Mouse (Mus musculus): ENCODE measurements around the gene Fhit. TPM values are rescaled to one million over a fixed set of nuclear protein-coding genes. Genes with fewer than 3 reads are reported as not detected.

The Fhit gene
- polyA plus RNA-seq, 1 experiment from 2014 or later, result 6.8 TPM

GRCm38 (mm10) chr14:10481370-10481769 lies 680.5 kb downstream of the Fhit start:
- Histone ChIP-seq H3K4me2 (no peak overlapping the region), H3K9ac (no peak overlapping the region), H3K9me3 (no peaks in the 10 kb centered on the region), H3K4me3 (no peak overlapping the region), H3K4me1 (no peaks in the 10 kb centered on the region), H3K36me3 (no peaks in the 10 kb centered on the region), H3K27me3 (no peaks in the 10 kb centered on the region), H3K27ac (no peak overlapping the region)
- 81% methylated on average over 2 of the region's 2 CpGs for whole genome bisulfite sequencing
- ATAC-seq (ENCODE audit: insufficient number of reproducible peaks, insufficient read depth, low FRiP score, low TSS enrichment, low read depth), result no peak

DNA sequence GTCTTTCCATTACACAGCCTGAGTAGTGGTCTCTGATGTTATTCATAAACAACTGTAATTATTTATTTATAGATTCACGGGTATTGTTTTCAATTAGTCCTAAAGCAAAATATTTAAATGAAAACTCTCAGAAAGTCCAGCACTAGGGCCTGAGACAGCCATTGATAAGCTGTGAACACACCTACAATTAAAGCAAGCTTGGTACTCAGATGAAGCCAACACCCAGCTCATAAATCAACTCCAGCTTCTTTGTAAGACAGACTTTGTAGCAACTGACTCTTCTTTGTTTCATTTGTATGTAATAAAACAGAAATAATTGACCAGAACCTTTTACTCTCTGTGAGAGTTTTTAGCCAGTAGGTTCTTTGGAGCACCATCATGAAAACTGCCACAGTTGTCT lies 681.2 kb downstream of the Fhit start:
- no peak for ATAC-seq (ENCODE audit: insufficient number of reproducible peaks, insufficient read depth, low FRiP score, low TSS enrichment, low read depth)
- Histone ChIP-seq H3K9ac (no peak overlapping the region), H3K27me3 (no peaks in the 10 kb centered on the region), H3K27ac (no peak overlapping the region), H3K9me3 (no peaks in the 10 kb centered on the region), H3K4me2 (no peak overlapping the region), H3K4me3 (no peak overlapping the region), H3K4me1 (no peaks in the 10 kb centered on the region), H3K36me3 (no peaks in the 10 kb centered on the region)
- WGBS, result 64% methylated on average over 1 of the region's 1 CpGs

DNA sequence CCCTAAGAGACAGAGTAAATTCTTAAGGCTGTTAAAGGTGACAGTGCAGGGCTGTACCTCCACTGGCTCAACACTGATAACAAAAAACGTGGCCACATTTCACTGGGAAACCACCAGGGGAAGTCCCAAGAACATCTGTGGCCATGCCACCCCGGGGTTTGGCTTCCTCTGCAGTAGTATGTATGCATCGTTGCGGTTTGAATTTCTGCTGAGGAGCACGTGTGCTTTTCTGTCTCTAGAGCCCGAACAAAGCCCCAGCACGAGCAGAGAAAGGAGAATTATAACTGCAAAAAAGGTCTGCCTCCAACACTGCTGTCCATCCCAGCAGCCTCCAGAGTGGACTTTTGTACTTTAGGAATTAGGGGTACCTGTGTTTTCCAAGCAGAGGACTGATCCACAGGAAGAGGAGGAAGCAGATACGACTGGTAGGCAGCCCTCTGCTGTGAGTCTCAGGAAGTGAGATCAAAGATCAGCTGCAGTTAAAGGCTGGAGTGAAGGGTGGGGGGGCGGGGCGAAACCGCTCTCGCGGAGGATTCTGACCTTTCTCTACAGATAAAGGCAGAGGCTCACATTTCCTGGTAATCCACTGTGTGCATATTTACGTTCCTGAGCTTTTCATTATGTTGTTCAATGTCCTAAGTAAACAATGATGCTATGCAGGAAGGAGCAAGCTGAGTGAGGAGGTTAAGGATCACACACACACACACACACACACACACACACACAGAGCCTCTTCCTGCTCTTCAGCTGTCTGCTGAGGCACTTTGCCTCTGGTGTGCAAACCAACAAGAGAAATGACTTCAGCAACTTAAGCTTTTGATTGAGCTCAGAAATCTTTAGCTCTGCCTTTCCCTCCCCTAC lies 708.6 kb downstream of the Fhit start:
- H3K4me1 ChIP-seq, result peaks cover 15% of the 10 kb centered on the region
- no peaks in the 10 kb centered on the region for H3K27me3 ChIP-seq
- H3K9ac ChIP-seq, result peak overlapping the region; percentile 49
- 0 out of 2 replicates have a peak, but pooled peaks have one; percentile 43 for ATAC-seq (ENCODE audit: insufficient number of reproducible peaks, insufficient read depth, low FRiP score, low TSS enrichment, low read depth)
- H3K4me3 ChIP-seq, result peak overlapping the region; percentile 25
- no peaks in the 10 kb centered on the region for H3K36me3 ChIP-seq
- H3K27ac ChIP-seq, result peak overlapping the region; percentile 29
- peak overlapping the region; percentile 53 for H3K4me2 ChIP-seq
- 5% methylated on average over 14 of the region's 14 CpGs for WGBS
- H3K9me3 ChIP-seq, result no peaks in the 10 kb centered on the region

DNA sequence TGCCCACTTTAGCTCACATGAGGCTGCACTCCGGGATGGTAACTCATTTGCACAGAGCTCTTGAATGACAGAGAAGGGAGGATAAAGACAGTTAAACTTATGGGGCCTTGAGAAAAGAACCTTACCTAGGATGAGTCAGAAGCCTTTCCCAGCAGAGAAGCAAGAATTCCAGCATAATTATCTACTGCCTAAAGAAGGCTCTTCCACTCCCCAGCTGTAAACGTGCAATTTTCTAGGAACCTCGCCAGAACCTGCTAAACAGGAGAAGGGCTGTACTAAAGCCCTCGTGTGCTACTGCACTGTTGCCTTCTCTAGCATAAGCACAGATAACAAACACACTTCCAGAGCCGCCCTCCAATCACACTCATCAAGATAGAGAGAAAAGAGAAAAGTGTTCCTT lies 709.6 kb downstream of the Fhit start:
- Histone ChIP-seq H3K9ac (no peak overlapping the region), H3K9me3 (no peaks in the 10 kb centered on the region), H3K4me2 (no peak overlapping the region), H3K27ac (no peak overlapping the region), H3K4me1 (peaks cover 15% of the 10 kb centered on the region), H3K27me3 (no peaks in the 10 kb centered on the region), H3K4me3 (no peak overlapping the region), H3K36me3 (no peaks in the 10 kb centered on the region)
- 64% methylated on average over 5 of the region's 5 CpGs for WGBS
- ATAC-seq (ENCODE audit: insufficient number of reproducible peaks, insufficient read depth, low FRiP score, low TSS enrichment, low read depth), result no peak

DNA sequence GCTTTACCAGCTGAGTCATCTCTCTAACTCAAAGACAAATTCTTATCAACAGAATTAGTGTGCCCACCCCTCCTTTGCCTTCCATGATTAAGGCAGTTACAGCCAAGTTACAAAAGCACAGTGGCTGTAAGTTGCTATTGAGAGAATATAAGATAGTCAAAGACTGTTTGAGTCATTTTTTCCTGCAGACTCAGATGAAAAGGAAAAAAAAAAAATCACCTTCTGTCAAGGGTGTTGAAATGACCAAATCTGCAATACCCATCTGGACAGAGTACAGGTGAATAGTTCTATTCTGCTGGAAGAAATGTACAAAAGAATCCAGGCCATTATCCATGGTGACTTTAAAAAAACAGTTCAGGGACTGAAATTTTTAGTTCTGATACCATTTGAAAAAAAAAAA lies 716.5 kb downstream of the Fhit start:
- no peaks in the 10 kb centered on the region for H3K9me3 ChIP-seq
- ATAC-seq (ENCODE audit: insufficient number of reproducible peaks, insufficient read depth, low FRiP score, low TSS enrichment, low read depth), result no peak
- H3K4me2 ChIP-seq, result no peak overlapping the region
- no peaks in the 10 kb centered on the region for H3K27me3 ChIP-seq
- no peak overlapping the region for H3K4me3 ChIP-seq
- no peaks in the 10 kb centered on the region for H3K4me1 ChIP-seq
- H3K27ac ChIP-seq, result no peak overlapping the region
- no peak overlapping the region for H3K9ac ChIP-seq
- H3K36me3 ChIP-seq, result no peaks in the 10 kb centered on the region

DNA sequence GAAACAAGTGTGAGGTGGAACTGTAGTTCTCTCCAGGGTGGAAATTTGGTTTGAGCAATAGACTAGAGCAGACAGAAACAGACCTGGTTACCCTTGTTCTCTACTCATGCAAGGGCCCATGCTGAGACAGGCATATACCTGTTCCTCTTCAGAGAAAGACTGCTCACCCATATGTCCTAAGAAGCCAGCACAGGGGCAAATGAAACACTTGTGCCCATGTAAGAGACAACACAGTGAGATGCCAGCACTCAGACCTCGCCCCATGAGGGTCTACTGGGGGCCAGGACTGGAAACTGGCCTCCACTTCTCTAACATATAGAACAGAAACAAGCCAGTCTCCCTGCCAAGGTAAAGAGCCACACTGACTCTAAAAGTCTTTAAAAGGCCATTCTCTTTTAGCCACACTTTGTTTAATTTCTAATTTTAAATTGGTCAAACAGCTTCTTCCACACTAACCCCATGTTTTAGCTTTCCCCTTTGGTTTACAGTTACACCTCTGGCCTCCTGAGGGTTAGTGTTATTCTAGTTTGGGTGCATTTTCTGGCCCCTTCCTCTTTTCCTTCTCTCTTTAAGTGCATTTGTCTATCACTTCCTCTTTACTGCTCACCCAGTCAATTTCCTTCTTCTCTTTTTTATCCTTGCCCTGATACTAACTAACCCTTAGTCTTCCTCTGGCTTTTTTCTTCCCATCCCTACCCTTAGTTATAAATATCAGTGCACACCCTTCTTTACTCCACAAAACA lies 722.7 kb downstream of the Fhit start:
- no peaks in the 10 kb centered on the region for H3K9me3 ChIP-seq
- 74% methylated on average over 1 of the region's 1 CpGs for WGBS
- ATAC-seq (ENCODE audit: insufficient number of reproducible peaks, insufficient read depth, low FRiP score, low TSS enrichment, low read depth), result no peak
- no peaks in the 10 kb centered on the region for H3K27me3 ChIP-seq
- no peak overlapping the region for H3K4me3 ChIP-seq
- no peak overlapping the region for H3K4me2 ChIP-seq
- no peaks in the 10 kb centered on the region for H3K4me1 ChIP-seq
- H3K27ac ChIP-seq, result no peak overlapping the region
- H3K36me3 ChIP-seq, result no peaks in the 10 kb centered on the region
- no peak overlapping the region for H3K9ac ChIP-seq

DNA sequence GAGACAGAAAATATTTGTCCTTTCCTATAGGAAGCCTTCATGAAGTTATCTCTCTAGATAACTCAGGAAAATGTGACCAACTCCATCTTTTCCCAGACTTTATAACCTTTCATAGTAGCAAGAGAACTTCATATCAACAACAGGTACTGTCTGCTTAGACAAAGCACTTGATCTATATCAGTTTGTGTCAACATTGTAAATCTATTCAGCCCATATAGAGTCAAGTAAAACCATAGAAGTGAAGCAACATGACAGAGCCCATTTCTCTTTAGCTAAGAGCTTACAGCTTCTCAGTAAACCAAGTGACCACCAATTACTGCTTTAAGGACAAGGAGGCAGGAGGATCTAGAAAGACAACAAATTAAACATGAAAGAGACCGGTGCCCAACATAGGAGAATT lies 725.6 kb downstream of the Fhit start:
- no peak for ATAC-seq (ENCODE audit: insufficient number of reproducible peaks, insufficient read depth, low FRiP score, low TSS enrichment, low read depth)
- Histone ChIP-seq H3K36me3 (no peaks in the 10 kb centered on the region), H3K4me3 (no peak overlapping the region), H3K4me2 (no peak overlapping the region), H3K9me3 (no peaks in the 10 kb centered on the region), H3K27me3 (no peaks in the 10 kb centered on the region), H3K27ac (no peak overlapping the region), H3K9ac (no peak overlapping the region), H3K4me1 (no peaks in the 10 kb centered on the region)
- 91% methylated on average over 1 of the region's 1 CpGs for WGBS

DNA sequence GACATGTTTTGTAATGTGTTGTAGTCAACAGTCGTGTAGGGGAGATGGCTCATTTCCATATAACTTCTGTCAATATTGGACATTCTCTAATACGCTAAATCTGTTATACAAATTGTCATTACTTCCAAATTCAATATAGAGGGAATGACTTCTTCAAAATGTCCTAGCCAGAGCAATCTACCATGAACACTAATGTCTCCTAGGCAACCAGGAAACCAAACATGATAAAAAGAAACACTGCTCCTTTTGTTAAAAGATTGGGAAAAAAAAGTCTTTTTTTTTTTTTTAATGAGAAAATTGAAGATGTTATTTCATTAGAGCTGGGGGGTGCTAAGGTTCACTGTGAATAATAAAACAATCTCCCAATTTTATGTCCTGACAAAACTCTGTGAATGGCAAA lies 729.3 kb downstream of the Fhit start:
- H3K4me3 ChIP-seq, result no peak overlapping the region
- no peaks in the 10 kb centered on the region for H3K27me3 ChIP-seq
- H3K9ac ChIP-seq, result no peak overlapping the region
- no peak overlapping the region for H3K27ac ChIP-seq
- H3K4me2 ChIP-seq, result no peak overlapping the region
- no peaks in the 10 kb centered on the region for H3K4me1 ChIP-seq
- H3K9me3 ChIP-seq, result no peaks in the 10 kb centered on the region
- ATAC-seq (ENCODE audit: insufficient number of reproducible peaks, insufficient read depth, low FRiP score, low TSS enrichment, low read depth), result no peak
- no peaks in the 10 kb centered on the region for H3K36me3 ChIP-seq
- 88% methylated on average over 2 of the region's 2 CpGs for WGBS

DNA sequence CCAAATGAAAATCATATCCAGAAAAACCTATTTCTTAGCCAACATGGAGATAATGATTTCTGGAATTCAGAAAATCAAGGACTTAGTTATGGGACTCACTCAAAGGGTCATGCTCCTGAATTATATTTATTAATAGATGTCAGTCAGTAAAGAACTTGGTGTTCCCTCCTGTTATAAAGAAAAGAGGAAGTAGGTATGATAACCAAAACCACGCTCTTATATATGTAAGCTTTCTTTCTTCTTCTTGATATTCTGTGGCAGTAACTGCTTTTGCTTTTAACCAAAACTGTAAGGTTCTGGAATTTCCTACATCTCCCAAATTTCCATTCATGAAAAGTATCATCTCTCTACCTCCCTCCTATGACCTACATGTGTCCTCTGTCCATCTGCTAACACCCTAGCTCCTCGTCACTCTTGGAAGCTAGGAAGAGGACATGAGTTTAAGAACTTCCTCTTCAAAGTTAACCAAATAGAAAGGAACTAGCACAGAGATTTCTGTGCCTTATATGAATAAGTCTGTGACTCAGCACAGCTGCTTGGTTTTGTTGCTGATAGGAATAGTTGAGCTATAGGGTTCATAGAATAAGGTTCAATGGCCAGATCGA lies 731.3 kb downstream of the Fhit start:
- H3K36me3 ChIP-seq, result no peaks in the 10 kb centered on the region
- H3K9me3 ChIP-seq, result no peaks in the 10 kb centered on the region
- H3K9ac ChIP-seq, result no peak overlapping the region
- H3K4me1 ChIP-seq, result no peaks in the 10 kb centered on the region
- no peak overlapping the region for H3K4me3 ChIP-seq
- H3K27me3 ChIP-seq, result no peaks in the 10 kb centered on the region
- ATAC-seq (ENCODE audit: insufficient number of reproducible peaks, insufficient read depth, low FRiP score, low TSS enrichment, low read depth), result no peak
- no peak overlapping the region for H3K4me2 ChIP-seq
- no peak overlapping the region for H3K27ac ChIP-seq
- WGBS, result 87% methylated on average over 3 of the region's 3 CpGs

- Histone ChIP-seq H3K4me3 (no peak overlapping the region), H3K9me3 (no peaks in the 10 kb centered on the region), H3K36me3 (no peaks in the 10 kb centered on the region), H3K4me2 (no peak overlapping the region), H3K27ac (no peak overlapping the region), H3K9ac (no peak overlapping the region), H3K4me1 (no peaks in the 10 kb centered on the region), H3K27me3 (no peaks in the 10 kb centered on the region)
- ATAC-seq (ENCODE audit: insufficient number of reproducible peaks, insufficient read depth, low FRiP score, low TSS enrichment, low read depth), result no peak
- 68% methylated on average over 3 of the region's 3 CpGs for WGBS
Observed at GRCm38 (mm10) chr14:10423499-10423898, 738.3 kb downstream of the Fhit start.

DNA sequence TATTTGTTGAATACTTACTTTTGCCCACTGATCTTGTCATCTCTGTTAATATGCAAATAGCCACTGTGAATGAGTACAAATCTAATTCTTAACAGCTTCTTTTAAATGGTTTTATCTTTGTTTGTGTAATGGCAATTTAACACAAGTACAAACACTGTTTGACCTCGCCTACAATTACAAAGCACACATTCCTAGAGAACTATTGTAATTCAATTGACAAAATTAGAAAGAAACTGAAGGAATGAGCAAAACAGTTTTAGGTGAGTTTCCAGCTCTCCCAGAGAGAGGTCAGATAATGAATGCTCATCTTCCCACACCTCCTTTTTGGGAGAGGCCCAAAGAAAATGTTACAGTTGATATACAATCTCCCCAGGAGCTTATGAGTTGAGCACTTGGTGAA lies 739.6 kb downstream of the Fhit start:
- WGBS, result 63% methylated on average over 1 of the region's 1 CpGs
- no peaks in the 10 kb centered on the region for H3K9me3 ChIP-seq
- H3K27ac ChIP-seq, result no peak overlapping the region
- no peaks in the 10 kb centered on the region for H3K4me1 ChIP-seq
- no peak overlapping the region for H3K4me2 ChIP-seq
- no peak overlapping the region for H3K4me3 ChIP-seq
- no peak overlapping the region for H3K9ac ChIP-seq
- no peaks in the 10 kb centered on the region for H3K36me3 ChIP-seq
- no peak for ATAC-seq (ENCODE audit: insufficient number of reproducible peaks, insufficient read depth, low FRiP score, low TSS enrichment, low read depth)
- H3K27me3 ChIP-seq, result no peaks in the 10 kb centered on the region

DNA sequence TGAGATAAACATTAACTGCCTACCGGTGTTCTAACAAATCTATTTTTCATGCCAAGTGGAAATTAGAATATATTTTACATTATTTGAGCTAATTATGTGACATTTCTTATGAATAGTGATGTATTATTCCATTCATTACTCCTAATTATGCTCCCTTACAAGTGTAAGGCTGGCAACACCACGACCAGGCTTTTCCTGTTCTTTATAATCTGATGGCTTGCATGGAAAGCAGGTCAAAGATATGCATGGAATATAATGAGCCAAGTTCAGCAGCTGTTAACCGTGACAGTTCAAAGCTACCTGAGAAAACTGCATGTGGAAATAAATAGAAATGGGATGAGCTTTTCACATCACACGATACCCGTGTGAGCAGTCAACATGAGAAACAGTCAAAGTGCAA lies 746.8 kb downstream of the Fhit start:
- H3K4me2 ChIP-seq, result no peak overlapping the region
- no peak overlapping the region for H3K9ac ChIP-seq
- no peak for ATAC-seq (ENCODE audit: insufficient number of reproducible peaks, insufficient read depth, low FRiP score, low TSS enrichment, low read depth)
- H3K27ac ChIP-seq, result no peak overlapping the region
- H3K27me3 ChIP-seq, result no peaks in the 10 kb centered on the region
- no peaks in the 10 kb centered on the region for H3K36me3 ChIP-seq
- 83% methylated on average over 5 of the region's 5 CpGs for WGBS
- no peaks in the 10 kb centered on the region for H3K9me3 ChIP-seq
- H3K4me1 ChIP-seq, result no peaks in the 10 kb centered on the region
- H3K4me3 ChIP-seq, result no peak overlapping the region

Measured in embryonic facial prominence, embryonic 13.5 days (tissue).